Mouse (Mus musculus) midbrain, embryonic 10.5 days (tissue): ENCODE results near the gene Stox2. TPM values are rescaled to one million over a fixed set of nuclear protein-coding genes. Genes with fewer than 3 reads are reported as not detected.

Experiments used
- DNase-seq: peaks from one replicate; pipeline ENCODE4 v3.0.0-alpha.2; 2017; ENCODE audit warnings: low spot score
- H3K27ac ChIP-seq: fragments of 300-500 bp; sonication (generic); replicated peaks from 2 replicates; pipeline ENCODE4 v1.5.1; 2016; ENCODE audit warnings: mild to moderate bottlenecking
- H3K27me3 ChIP-seq: fragments of 300-500 bp; sonication (generic); 2 replicates; pipeline ENCODE4 v1.6.1; 2016; ENCODE audit warnings: low read depth, mild to moderate bottlenecking; ENCODE audit not compliant: poor library complexity, severe bottlenecking
- H3K36me3 ChIP-seq: fragments of 300-500 bp; sonication (generic); 2 replicates; pipeline ENCODE4 v1.6.1; 2016; ENCODE audit warnings: mild to moderate bottlenecking, moderate library complexity
- H3K4me1 ChIP-seq: fragments of 300-500 bp; sonication (generic); 2 replicates; pipeline ENCODE4 v1.6.1; 2016
- H3K4me3 ChIP-seq: fragments of 300-500 bp; sonication (generic); 2 replicates; pipeline ENCODE4 v1.5.1; 2016; ENCODE audit warnings: mild to moderate bottlenecking, moderate library complexity
- H3K9me3 ChIP-seq: fragments of 300-500 bp; sonication (generic); replicated peaks from 2 replicates; pipeline ENCODE4 v1.6.1; 2016; ENCODE audit warnings: mild to moderate bottlenecking
- WGBS: fragments of 180-500 bp; shearing (Covaris S2); methylation state at CpG from one replicate; pipeline ENCODE4 v1.1.7; 2016; 5-methylcytosine and 5-hydroxymethylcytosine counted together
- polyA plus RNA-seq: library from polyadenylated mRNA; unstranded; fragments of >200 nt; fragmentation: Nextera tagmentation; extraction: Ambion mirVana; gene quantifications from 2 replicates; pipeline ENCODE4 v1.2.1, GENCODE M21; 2016

The Stox2 gene
- polyA plus RNA-seq, 1 experiment from 2014 or later, result 22.2 TPM

- Histone ChIP-seq H3K4me1 (peaks cover 42% of the 10 kb centered on the region), H3K27ac (no peak overlapping the region), H3K27me3 (no peaks in the 10 kb centered on the region), H3K9me3 (no peaks in the 10 kb centered on the region), H3K36me3 (peaks cover 25% of the 10 kb centered on the region), H3K4me3 (no peak overlapping the region)
- no peak for DNase-seq
- WGBS, result 93% methylated on average over 6 of the region's 6 CpGs
Measured at GRCm38 (mm10) chr8:47268931-47269330, 177.2 kb downstream of the Stox2 start.

- Histone ChIP-seq H3K27me3 (no peaks in the 10 kb centered on the region), H3K36me3 (peaks cover 19% of the 10 kb centered on the region), H3K4me3 (no peak overlapping the region), H3K27ac (no peak overlapping the region), H3K9me3 (no peaks in the 10 kb centered on the region), H3K4me1 (peaks cover 49% of the 10 kb centered on the region)
- no peak for DNase-seq
- WGBS, result 86% methylated on average over 21 of the region's 21 CpGs
Measured at GRCm38 (mm10) chr8:47268062-47268822, 177.9 kb downstream of the Stox2 start.

DNA sequence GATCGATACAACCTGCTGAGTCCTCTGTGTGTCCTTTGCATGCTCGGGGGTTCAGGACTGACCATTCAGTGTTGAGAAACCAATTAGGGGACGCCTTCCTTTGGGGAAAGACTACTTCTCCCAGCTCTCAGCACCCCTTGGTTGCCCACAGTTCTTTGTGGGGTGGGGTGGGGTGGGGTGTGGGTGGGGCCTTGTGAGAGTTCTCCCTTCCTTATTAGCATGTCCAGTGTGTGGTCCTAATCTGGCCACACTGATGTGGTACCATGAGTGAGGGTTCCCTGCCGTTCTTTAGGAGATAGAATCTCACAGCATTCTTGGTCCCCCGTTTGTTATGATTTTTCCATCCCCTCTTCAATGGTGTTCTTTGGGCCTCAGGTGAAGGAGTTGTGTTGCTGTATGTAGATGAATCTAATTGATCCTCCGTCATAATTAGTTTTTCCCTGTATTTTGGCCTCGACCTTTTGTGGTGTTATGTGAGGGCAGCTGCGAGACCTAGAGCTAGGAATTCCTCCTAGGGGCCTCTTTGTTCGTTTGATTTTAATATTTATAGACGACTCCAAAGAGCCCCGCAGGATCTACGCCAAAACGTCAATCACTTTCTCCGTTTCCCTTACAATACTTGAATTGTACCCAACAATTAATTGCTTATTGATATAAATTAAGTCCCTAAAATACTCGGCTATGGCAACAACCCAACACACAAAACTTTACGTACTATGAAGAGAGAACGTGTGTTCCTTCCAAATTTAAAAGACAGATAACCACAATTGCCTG lies 182.9 kb downstream of the Stox2 start:
- Histone ChIP-seq H3K9me3 (no peaks in the 10 kb centered on the region), H3K27ac (peak overlapping the region; percentile 55), H3K36me3 (peaks cover 17% of the 10 kb centered on the region), H3K4me1 (peaks cover 63% of the 10 kb centered on the region), H3K4me3 (no peak overlapping the region), H3K27me3 (no peaks in the 10 kb centered on the region)
- DNase-seq, result no peak
- 81% methylated on average over 17 of the region's 17 CpGs for WGBS

DNA sequence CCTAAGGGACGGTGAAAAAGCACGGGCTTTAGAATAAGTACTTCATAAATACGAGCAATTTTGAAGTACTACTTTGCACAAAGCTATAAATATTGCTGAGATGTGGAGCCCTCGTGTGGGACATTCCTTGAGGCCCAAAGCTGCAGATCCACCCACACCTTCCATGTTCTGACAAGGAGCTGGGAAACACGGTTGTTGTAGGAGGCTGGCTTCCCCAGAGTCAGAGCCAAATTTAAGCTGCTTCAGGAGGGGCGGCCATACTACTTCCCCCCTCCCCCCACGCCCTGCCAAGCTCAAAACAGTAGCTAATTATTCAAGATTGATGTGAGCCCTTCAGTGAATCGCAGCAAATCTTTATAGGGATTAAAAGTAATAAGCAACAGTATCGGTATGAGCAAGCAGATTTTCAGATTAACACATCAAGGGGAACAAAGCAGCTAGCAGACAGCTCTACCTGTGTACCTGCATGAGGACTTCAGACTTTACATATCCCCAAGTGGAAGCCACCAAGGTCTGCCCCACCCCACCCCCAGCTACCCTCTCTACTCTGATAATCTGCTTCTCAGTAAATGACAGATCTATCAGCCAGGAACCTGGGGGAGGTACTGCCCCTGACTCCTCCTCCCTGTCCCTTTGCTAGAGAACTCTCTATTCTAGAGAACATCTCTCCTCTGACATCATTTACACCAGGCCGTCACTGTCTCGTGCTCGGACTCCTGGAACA lies 185.2 kb downstream of the Stox2 start:
- H3K36me3 ChIP-seq, result peaks cover 20% of the 10 kb centered on the region
- peaks cover 53% of the 10 kb centered on the region for H3K4me1 ChIP-seq
- H3K4me3 ChIP-seq, result no peak overlapping the region
- no peak for DNase-seq
- H3K27me3 ChIP-seq, result no peaks in the 10 kb centered on the region
- WGBS, result 63% methylated on average over 12 of the region's 12 CpGs
- no peaks in the 10 kb centered on the region for H3K9me3 ChIP-seq
- no peak overlapping the region for H3K27ac ChIP-seq

DNA sequence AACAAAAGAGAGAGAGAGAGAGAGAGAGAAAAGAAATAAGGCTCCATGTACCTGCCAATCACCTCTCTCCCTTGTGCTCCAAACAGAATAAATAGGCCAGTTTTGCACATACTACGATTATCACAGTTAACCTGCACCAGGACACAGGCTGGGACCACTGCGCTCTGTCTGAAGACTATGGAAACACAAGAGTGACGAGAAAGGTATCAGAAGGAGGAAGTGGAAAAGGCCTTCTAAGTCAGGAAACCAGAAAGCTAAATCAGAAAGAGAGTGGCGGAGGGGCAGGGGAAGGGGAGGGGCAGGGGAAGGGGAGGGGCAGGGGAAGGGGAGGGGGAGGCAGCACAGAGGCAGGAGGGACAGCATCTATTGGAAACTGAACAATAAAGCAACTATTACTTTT lies 195.3 kb downstream of the Stox2 start:
- H3K27ac ChIP-seq, result no peak overlapping the region
- WGBS, result 87% methylated on average over 3 of the region's 4 CpGs
- peaks cover 46% of the 10 kb centered on the region for H3K4me1 ChIP-seq
- no peaks in the 10 kb centered on the region for H3K27me3 ChIP-seq
- no peak for DNase-seq
- no peaks in the 10 kb centered on the region for H3K9me3 ChIP-seq
- H3K4me3 ChIP-seq, result no peak overlapping the region
- no peaks in the 10 kb centered on the region for H3K36me3 ChIP-seq

DNA sequence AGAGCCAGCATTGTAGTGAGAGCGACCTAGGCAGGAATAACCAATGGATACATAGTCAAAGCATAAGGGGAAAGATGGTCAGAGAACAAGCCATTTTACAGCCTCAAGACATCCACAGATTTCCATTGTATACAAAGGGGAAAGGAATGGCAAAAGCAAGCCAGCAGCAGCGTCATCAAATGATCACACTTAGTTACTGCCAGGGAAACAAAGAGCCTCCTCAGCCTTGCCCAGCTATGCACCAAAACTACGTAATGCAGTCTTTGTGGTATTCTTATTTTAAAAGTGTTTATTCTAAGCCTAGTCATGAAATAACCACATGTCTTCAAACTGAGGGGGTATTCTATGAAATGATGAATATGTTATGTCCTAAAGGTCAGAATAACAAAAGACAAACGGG lies 201.0 kb downstream of the Stox2 start:
- Histone ChIP-seq H3K27ac (no peak overlapping the region; the same call in 1 of the 2 replicates), H3K36me3 (no peaks in the 10 kb centered on the region), H3K27me3 (no peaks in the 10 kb centered on the region), H3K4me3 (no peak overlapping the region), H3K4me1 (peaks cover 72% of the 10 kb centered on the region), H3K9me3 (no peaks in the 10 kb centered on the region)
- DNase-seq, result no peak
- 80% methylated on average over 4 of the region's 4 CpGs for WGBS

DNA sequence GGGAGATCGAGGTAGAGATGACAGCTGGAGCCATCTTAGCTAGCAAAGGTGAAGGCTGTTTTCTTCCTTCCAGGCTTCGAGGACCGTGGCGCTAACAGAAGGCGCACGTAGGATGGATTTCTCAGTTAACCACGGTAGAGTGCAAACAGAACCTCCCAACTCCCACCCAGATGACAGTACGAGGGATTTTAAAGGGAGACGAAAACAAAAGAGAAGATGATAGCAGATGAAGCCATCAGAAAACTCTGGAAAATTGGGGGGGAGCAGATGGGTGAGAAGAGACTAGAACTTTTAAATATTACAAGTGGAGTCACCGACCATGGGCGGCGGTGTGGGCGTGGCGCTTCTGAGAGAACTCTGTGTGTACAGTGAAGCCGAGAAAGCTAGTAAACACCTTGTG lies 202.0 kb downstream of the Stox2 start:
- Histone ChIP-seq H3K36me3 (no peaks in the 10 kb centered on the region), H3K4me1 (peaks cover 81% of the 10 kb centered on the region), H3K9me3 (no peaks in the 10 kb centered on the region), H3K4me3 (no peak overlapping the region; the same call in 1 of the 2 replicates), H3K27ac (peak overlapping the region; percentile 84), H3K27me3 (no peaks in the 10 kb centered on the region)
- WGBS, result 90% methylated on average over 15 of the region's 15 CpGs
- DNase-seq, result no peak

DNA sequence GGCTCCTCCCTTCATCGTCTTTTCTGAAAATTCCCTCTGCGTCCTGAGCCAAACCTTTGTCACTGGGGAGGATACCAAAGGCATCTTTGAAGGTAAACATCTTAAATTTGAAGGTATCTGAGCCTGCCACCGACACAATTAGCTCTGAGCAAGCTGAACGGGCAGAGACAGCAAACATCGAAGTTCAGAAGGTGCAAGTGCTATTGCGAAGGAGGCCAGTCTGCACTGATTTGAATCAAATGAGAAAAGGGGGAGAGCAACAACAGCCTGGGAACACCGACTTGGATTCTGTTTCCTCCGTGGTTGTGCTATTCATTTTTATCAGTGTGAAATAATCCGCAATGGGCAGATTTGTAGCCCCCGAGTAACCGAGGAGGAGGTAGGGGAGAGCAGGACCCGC lies 202.5 kb downstream of the Stox2 start:
- no peaks in the 10 kb centered on the region for H3K36me3 ChIP-seq
- H3K9me3 ChIP-seq, result no peaks in the 10 kb centered on the region
- H3K4me1 ChIP-seq, result peaks cover 82% of the 10 kb centered on the region
- no peak for DNase-seq
- H3K27me3 ChIP-seq, result no peaks in the 10 kb centered on the region
- WGBS, result 61% methylated on average over 12 of the region's 12 CpGs
- peak overlapping the region; percentile 84 for H3K27ac ChIP-seq
- peak overlapping the region; percentile 48 for H3K4me3 ChIP-seq

DNA sequence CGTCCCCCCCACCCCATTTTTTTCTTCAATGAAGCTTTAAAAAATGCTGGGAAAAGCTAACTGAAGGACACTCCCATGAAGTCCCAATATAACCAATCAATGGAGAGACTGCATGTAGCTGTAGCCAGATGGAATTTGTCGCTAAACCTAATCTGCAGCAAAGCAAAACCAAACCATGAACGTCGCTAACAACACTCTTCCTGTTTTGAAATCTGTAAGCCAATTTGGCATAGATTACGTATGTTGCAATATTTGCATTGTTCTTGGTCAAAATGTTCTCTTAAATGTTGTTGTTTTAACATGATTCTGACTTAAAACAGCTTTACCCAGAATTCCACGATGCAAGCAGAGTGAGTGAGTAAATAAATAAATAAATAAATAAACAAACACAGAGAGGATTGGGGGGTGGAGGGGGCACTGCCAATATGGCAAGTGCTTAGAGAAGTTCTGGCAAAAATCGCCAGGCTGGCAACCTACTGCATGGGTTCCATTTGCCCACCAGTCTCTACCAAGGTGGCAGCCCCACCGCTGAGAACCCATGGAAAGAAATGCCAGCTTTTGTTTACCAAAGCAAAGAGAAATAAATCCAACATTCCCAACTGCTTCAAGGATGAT lies 203.0 kb downstream of the Stox2 start:
- H3K27ac ChIP-seq, result peak overlapping the region; percentile 84
- no peaks in the 10 kb centered on the region for H3K27me3 ChIP-seq
- H3K4me1 ChIP-seq, result peaks cover 79% of the 10 kb centered on the region
- H3K4me3 ChIP-seq, result peak overlapping the region; percentile 48
- DNase-seq, result no peak
- H3K36me3 ChIP-seq, result no peaks in the 10 kb centered on the region
- H3K9me3 ChIP-seq, result no peaks in the 10 kb centered on the region
- 34% methylated on average over 8 of the region's 8 CpGs for WGBS

- no peaks in the 10 kb centered on the region for H3K27me3 ChIP-seq
- H3K36me3 ChIP-seq, result no peaks in the 10 kb centered on the region
- H3K4me1 ChIP-seq, result peaks cover 81% of the 10 kb centered on the region
- H3K27ac ChIP-seq, result peak overlapping the region; percentile 84
- DNase-seq, result peak; percentile 92
- no peaks in the 10 kb centered on the region for H3K9me3 ChIP-seq
- WGBS, result 12% methylated on average over 17 of the region's 17 CpGs
- peak overlapping the region; percentile 48 for H3K4me3 ChIP-seq
Measured at GRCm38 (mm10) chr8:47242207-47243004, 203.8 kb downstream of the Stox2 start.

- no peak for DNase-seq
- Histone ChIP-seq H3K27ac (peak overlapping the region; percentile 84), H3K4me3 (peak overlapping the region; percentile 48), H3K4me1 (peaks cover 84% of the 10 kb centered on the region), H3K27me3 (no peaks in the 10 kb centered on the region), H3K36me3 (no peaks in the 10 kb centered on the region), H3K9me3 (no peaks in the 10 kb centered on the region)
- 41% methylated on average over 13 of the region's 13 CpGs for WGBS
Measured at GRCm38 (mm10) chr8:47241421-47242078, 204.6 kb downstream of the Stox2 start.
